10 mouse cellular contexts compared by ENCODE assay signal in genomic region chr2:25850330-25850729, GRCm38 (mm10). TPM values are rescaled to one million over a fixed set of nuclear protein-coding genes. Genes with fewer than 3 reads are reported as not detected.
DNase-seq lines count a peak whose midpoint lies in the region; ATAC-seq and TF ChIP-seq lines count a peak whose summit lies in the region.
"Had no signal": no experiment of that assay in that cellular context is flagged by ENCODE, and none has a peak within 500 bp of the region (broad histone marks: within the 10 kb centered on the region; RNA-seq: fewer than 3 reads in every experiment).

No protein-coding gene starts in this region.

- no peaks in the 10 kb centered on the region for H3K27me3 ChIP-seq in forebrain, embryonic 10.5 days (ENCODE audit: poor library complexity, severe bottlenecking)
- H3K27me3 ChIP-seq in forebrain, embryonic 15.5 days: no peaks in the 10 kb centered on the region
- no peaks in the 10 kb centered on the region for H3K27me3 ChIP-seq in neural tube, embryonic 15.5 days (replicated peaks)
- no peaks in the 10 kb centered on the region for H3K27me3 ChIP-seq in lung, postnatal 0 days (replicated peaks; ENCODE audit: insufficient read depth, low read length)
- H3K27me3 ChIP-seq: neural tube, embryonic 12.5 days had no signal

- peak; percentile 79 for TF ChIP-seq CTCF in lung, postnatal 0 days (IDR thresholded peaks at IDR 0.05)

- H3K4me3 ChIP-seq in forebrain, embryonic 10.5 days: no peak overlapping the region
- H3K4me3 ChIP-seq in forebrain, embryonic 15.5 days: no peak overlapping the region
- H3K4me3 ChIP-seq in neural tube, embryonic 15.5 days (replicated peaks): no peak overlapping the region
- H3K4me3 ChIP-seq in lung, postnatal 0 days (ENCODE audit: low read depth, low read length): no peak overlapping the region
- H3K4me3 ChIP-seq: neural tube, embryonic 12.5 days had no signal

- no peak overlapping the region for H3K27ac ChIP-seq in forebrain, embryonic 10.5 days
- no peak overlapping the region for H3K27ac ChIP-seq in forebrain, embryonic 15.5 days (replicated peaks)
- no peak overlapping the region for H3K27ac ChIP-seq in neural tube, embryonic 15.5 days (replicated peaks)
- H3K27ac ChIP-seq in lung, postnatal 0 days (ENCODE audit: low read length): no peak overlapping the region
- H3K27ac ChIP-seq: neural tube, embryonic 12.5 days had no signal

- no peaks in the 10 kb centered on the region for H3K4me1 ChIP-seq in forebrain, embryonic 10.5 days
- H3K4me1 ChIP-seq in forebrain, embryonic 15.5 days: no peaks in the 10 kb centered on the region
- H3K4me1 ChIP-seq in neural tube, embryonic 15.5 days: 0 out of 2 replicates have a peak, but pooled peaks cover 3% of the 10 kb centered on the region
- 0 out of 2 replicates have a peak, but pooled peaks cover 3% of the 10 kb centered on the region for H3K4me1 ChIP-seq in lung, postnatal 0 days (ENCODE audit: insufficient read depth, low read depth, low read length)
- H3K4me1 ChIP-seq: neural tube, embryonic 12.5 days had no signal

- ATAC-seq in forebrain, embryonic 15.5 days (replicated peaks): no peak
- no peak for ATAC-seq in neural tube, embryonic 15.5 days (ENCODE audit: low FRiP score)
- no peak for ATAC-seq in lung, postnatal 0 days

- H3K4me2 ChIP-seq in forebrain, embryonic 15.5 days (replicated peaks): no peak overlapping the region
- H3K4me2 ChIP-seq in neural tube, embryonic 15.5 days: no peak overlapping the region
- no peak overlapping the region for H3K4me2 ChIP-seq in lung, postnatal 0 days (replicated peaks; ENCODE audit: low read depth, low read length)
- H3K4me2 ChIP-seq: neural tube, embryonic 12.5 days had no signal

- TF ChIP-seq EP300 in lung, postnatal 0 days (IDR thresholded peaks at IDR 0.05): no peak

- no peaks in the 10 kb centered on the region for H3K9me3 ChIP-seq in forebrain, embryonic 10.5 days
- H3K9me3 ChIP-seq in forebrain, embryonic 15.5 days: no peaks in the 10 kb centered on the region
- no peaks in the 10 kb centered on the region for H3K9me3 ChIP-seq in neural tube, embryonic 15.5 days (replicated peaks)
- no peaks in the 10 kb centered on the region for H3K9me3 ChIP-seq in lung, postnatal 0 days (ENCODE audit: low read length)
- H3K9me3 ChIP-seq: neural tube, embryonic 12.5 days had no signal

- no peak overlapping the region for H3K9ac ChIP-seq in forebrain, embryonic 15.5 days (replicated peaks)
- H3K9ac ChIP-seq in neural tube, embryonic 15.5 days (replicated peaks): no peak overlapping the region
- no peak overlapping the region for H3K9ac ChIP-seq in lung, postnatal 0 days (replicated peaks; ENCODE audit: low read depth)
- H3K9ac ChIP-seq: neural tube, embryonic 12.5 days had no signal

- no peaks in the 10 kb centered on the region for H3K36me3 ChIP-seq in forebrain, embryonic 10.5 days (replicated peaks)
- H3K36me3 ChIP-seq in forebrain, embryonic 15.5 days: no peaks in the 10 kb centered on the region
- H3K36me3 ChIP-seq in neural tube, embryonic 15.5 days: no peaks in the 10 kb centered on the region
- no peaks in the 10 kb centered on the region for H3K36me3 ChIP-seq in lung, postnatal 0 days (ENCODE audit: insufficient read depth, low read length)
- H3K36me3 ChIP-seq: neural tube, embryonic 12.5 days had no signal

- WGBS in forebrain, embryonic 10.5 days: 11% methylated on average over 4 of the region's 4 CpGs
- 11% methylated on average over 4 of the region's 4 CpGs for WGBS in forebrain, embryonic 15.5 days
- WGBS in neural tube, embryonic 15.5 days: 9% methylated on average over 4 of the region's 4 CpGs
- 17% methylated on average over 4 of the region's 4 CpGs for WGBS in lung, postnatal 0 days

- DNase-seq in forebrain, embryonic 10.5 days (ENCODE audit: extremely low spot score, low spot score): peak; percentile 24
- DNase-seq in neural tube, embryonic 10.5 days (ENCODE audit: extremely low spot score, low spot score): peak; percentile 54
- peak; percentile 57 for DNase-seq in cerebellum, adult 11-12 months
- peak; percentile 13 for DNase-seq in gastrocnemius, postnatal 25 days
- DNase-seq in lung, postnatal 0 days (ENCODE audit: low spot score): peak; percentile 28
- peak; percentile 61 to 80 for DNase-seq in spleen, postnatal 10 days (ENCODE audit: low spot score in 2 of 2)

RNA-seq across cellular contexts. Expression of gene Sohlh1, which starts 3.3 kb away (rescaled TPM):
- not detected in 2 replicates for polyA plus RNA-seq in forebrain, embryonic 10.5 days (2016; fragmentation: Nextera tagmentation; extraction: Ambion mirVana)
- not detected in 2 replicates for polyA plus RNA-seq in forebrain, embryonic 15.5 days (2015; fragmentation: Nextera tagmentation; extraction: Ambion mirVana)
- polyA plus RNA-seq in neural tube, embryonic 15.5 days (2015; fragmentation: Nextera tagmentation; extraction: Ambion mirVana): not detected in 2 replicates
- not detected for total RNA-seq in gastrocnemius, postnatal 25 days (2021)
- not detected in 2 replicates for polyA plus RNA-seq in lung, postnatal 0 days (2015; fragmentation: Nextera tagmentation; extraction: Ambion mirVana)
- total RNA-seq: hematopoietic stem cell, adult 5-6 weeks had no signal
- polyA plus RNA-seq: neural tube, embryonic 12.5 days had no signal

RNA-seq across cellular contexts. Expression of gene Kcnt1, which starts 13.2 kb away (rescaled TPM):
- 0.40 and 1.4 TPM in 2 replicates for polyA plus RNA-seq in forebrain, embryonic 10.5 days (2016; fragmentation: Nextera tagmentation; extraction: Ambion mirVana)
- polyA plus RNA-seq in forebrain, embryonic 15.5 days (2015; fragmentation: Nextera tagmentation; extraction: Ambion mirVana): 6.2 and 7.7 TPM in 2 replicates
- polyA plus RNA-seq in neural tube, embryonic 15.5 days (2015; fragmentation: Nextera tagmentation; extraction: Ambion mirVana): 21.3 and 23.7 TPM in 2 replicates
- under 1 TPM in 1 of 2 experiments, not detected in 1; 0.27 TPM for total RNA-seq in gastrocnemius, postnatal 25 days (2021)
- 0.17 and 0.21 TPM in 2 replicates for polyA plus RNA-seq in lung, postnatal 0 days (2015; fragmentation: Nextera tagmentation; extraction: Ambion mirVana)
- total RNA-seq: hematopoietic stem cell, adult 5-6 weeks had no signal

RNA-seq across cellular contexts. Expression of gene Lcn9, which starts 27.4 kb away (rescaled TPM):
- not detected in 2 replicates for polyA plus RNA-seq in forebrain, embryonic 10.5 days (2016; fragmentation: Nextera tagmentation; extraction: Ambion mirVana)
- polyA plus RNA-seq in forebrain, embryonic 15.5 days (2015; fragmentation: Nextera tagmentation; extraction: Ambion mirVana): not detected in 2 replicates
- not detected in 2 replicates for polyA plus RNA-seq in neural tube, embryonic 15.5 days (2015; fragmentation: Nextera tagmentation; extraction: Ambion mirVana)
- not detected for total RNA-seq in gastrocnemius, postnatal 25 days (2021)
- polyA plus RNA-seq in lung, postnatal 0 days (2015; fragmentation: Nextera tagmentation; extraction: Ambion mirVana): not detected in 2 replicates
- total RNA-seq: hematopoietic stem cell, adult 5-6 weeks had no signal
- polyA plus RNA-seq: neural tube, embryonic 12.5 days had no signal

RNA-seq across cellular contexts. Expression of gene Glt6d1, which starts 34.7 kb away (rescaled TPM):
- polyA plus RNA-seq in forebrain, embryonic 10.5 days (2016; fragmentation: Nextera tagmentation; extraction: Ambion mirVana): not detected in 2 replicates
- polyA plus RNA-seq in forebrain, embryonic 15.5 days (2015; fragmentation: Nextera tagmentation; extraction: Ambion mirVana): not detected in 2 replicates
- not detected in 2 replicates for polyA plus RNA-seq in neural tube, embryonic 15.5 days (2015; fragmentation: Nextera tagmentation; extraction: Ambion mirVana)
- total RNA-seq in gastrocnemius, postnatal 25 days (2021): not detected
- polyA plus RNA-seq in lung, postnatal 0 days (2015; fragmentation: Nextera tagmentation; extraction: Ambion mirVana): not detected in 2 replicates
- total RNA-seq: hematopoietic stem cell, adult 5-6 weeks had no signal
- polyA plus RNA-seq: neural tube, embryonic 12.5 days had no signal

Comparison
In these comparisons a context has a peak if more than half of its experiments do, and no peak if none do; other contexts are left out.
1. DNase-seq: peak in every context shown above with its lines; median percentile 70 in spleen, postnatal 10 days; 57 in cerebellum, adult 11-12 months; 54 in neural tube, embryonic 10.5 days; 28 in lung, postnatal 0 days; 24 in forebrain, embryonic 10.5 days; 13 in gastrocnemius, postnatal 25 days.